Mouse (Mus musculus) left cerebral cortex, postnatal 14 days (tissue): ENCODE measurements at regions not wholly inside any gene's neighbourhood (a gene's known extent, or its start where the extent isn't known, plus 50 kb on each side); places are given as distances from the start of the nearest gene placed in this dataset.

ENCODE experiments used
- DNase-seq, 2 experiments: peaks; one replicate each; pipeline ENCODE4 v3.0.0; 2021 to 2022; ENCODE audit warnings: low spot score in 2 of 2, mixed read lengths in 1 of 2
- intact Hi-C: fragments of 180-260 bp; cut with DNase I; formaldehyde crosslinking; loops from one replicate; pipeline ENCODE4 v1.15.1; 2025
- microRNA-seq, 2 experiments: library from miRNA; unstranded; fragments of <30 nt; microRNA quantifications; one replicate each; pipeline ENCODE4 v1.2.0; 2022

- intact Hi-C loops, result no loop called here
- DNase-seq, result no peak
These were observed 67.9 kb upstream of the Slc24a2 start for GRCm38 (mm10) chr4:87298129-87298528.

- intact Hi-C loops, result no loop called here
- no peak for DNase-seq
These were observed 64.3 kb upstream of the Slc24a2 start for GRCm38 (mm10) chr4:87294538-87294937.

Small RNA genes lying in the stretch of these regions (microRNA-seq; reads per million reads assigned to microRNA genes)
- gene Gm23154, result 0 reads per million in 2 experiments
